Mouse (Mus musculus) kidney, postnatal 36 days (tissue): Measurements from ENCODE around the gene D630036H23Rik.
"Not testable (repeated sequence)": the region's sequence is repeated elsewhere in the genome, so short reads cannot be mapped to it uniquely, and the experiment has no call there.

ENCODE experiments used
- DNase-seq, 2 experiments: peaks; one replicate each; pipeline ENCODE4 v3.0.0; 2021 to 2022; ENCODE audit warnings: mixed read lengths in 2 of 2

The D630036H23Rik gene

DNA sequence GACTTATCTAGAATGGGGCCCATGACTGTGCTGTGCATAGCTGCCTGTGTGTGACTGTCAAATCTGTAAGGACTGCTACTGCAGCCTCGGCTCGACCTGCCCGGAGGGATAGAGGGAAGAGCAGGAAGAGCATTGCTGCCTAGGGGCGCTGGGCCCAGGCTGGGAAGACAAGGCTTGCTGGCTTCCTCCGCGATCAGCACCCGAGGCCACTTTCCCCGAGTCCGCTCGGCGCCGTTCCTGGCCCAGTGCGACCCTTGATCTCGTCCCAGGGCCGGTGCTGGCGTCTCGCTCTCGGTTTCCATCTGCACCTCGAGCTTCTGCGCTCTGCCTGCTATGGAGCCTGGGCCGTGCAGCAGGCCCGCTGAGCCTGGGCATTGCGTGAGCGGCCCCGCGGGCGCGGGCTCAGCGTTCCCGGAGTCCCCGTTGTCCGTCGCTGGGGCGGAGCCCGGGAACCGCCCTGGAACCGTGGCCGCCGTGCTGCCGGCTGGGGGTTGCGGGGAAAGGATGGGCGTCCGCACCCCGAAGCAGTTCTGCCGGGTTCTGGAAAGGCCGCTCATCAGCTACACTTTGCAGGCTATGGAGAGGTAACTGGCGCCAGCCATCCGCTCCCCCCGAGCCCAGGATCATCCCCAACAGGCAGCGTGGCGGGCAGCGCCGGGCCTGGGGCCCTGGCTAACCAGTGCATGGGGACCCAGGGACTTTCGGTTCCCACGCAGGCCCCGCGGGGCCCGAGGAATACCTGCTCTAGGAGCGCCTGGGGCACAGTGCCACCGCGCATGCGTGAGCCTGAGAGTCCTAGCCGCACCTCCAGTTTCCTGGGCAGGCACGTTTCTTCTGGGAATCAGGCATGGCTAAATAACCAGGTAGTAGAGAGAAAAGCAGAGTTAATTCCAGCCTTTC lies at the start of gene D630036H23Rik, which contains the start of gene Ispd:
TSS of gene D630036H23Rik (minus strand) at position 741 of the 900 bp plus-strand sequence.
TSS of gene Ispd (plus strand) at position 10 of the 900 bp plus-strand sequence.
- DNase-seq, result peak; percentile 93 to 94

GRCm38 (mm10) chr12:36426163-36427045 lies 44.4 kb upstream of the D630036H23Rik start:
- peak; percentile 5 to 10 for DNase-seq

- DNase-seq, result no peak
Measured at GRCm38 (mm10) chr12:36425258-36425657, 43.3 kb upstream of the D630036H23Rik start.

GRCm38 (mm10) chr12:36423677-36424076 lies 41.7 kb upstream of the D630036H23Rik start:
- DNase-seq, result peak; percentile 42 to 59

GRCm38 (mm10) chr12:36395115-36395514 lies 13.1 kb upstream of the D630036H23Rik start:
- no peak for DNase-seq

GRCm38 (mm10) chr12:36386991-36387390 lies 5.0 kb upstream of the D630036H23Rik start:
- no peak for DNase-seq

GRCm38 (mm10) chr12:36385386-36385785 lies 3.4 kb upstream of the D630036H23Rik start:
- no peak for DNase-seq

- DNase-seq, result peak in 1 of 2 experiments; percentile 7
Measured at GRCm38 (mm10) chr12:36380806-36381205, 1.2 kb downstream of the D630036H23Rik start.

GRCm38 (mm10) chr12:36380254-36380653 lies 1.7 kb downstream of the D630036H23Rik start:
- DNase-seq, result no peak

- DNase-seq, result not testable (repeated sequence)
Measured at GRCm38 (mm10) chr12:36376391-36376790, 5.6 kb downstream of the D630036H23Rik start.

GRCm38 (mm10) chr12:36373237-36373998 lies 8.6 kb downstream of the D630036H23Rik start:
- no peak for DNase-seq

GRCm38 (mm10) chr12:36364013-36364412 lies 18.0 kb downstream of the D630036H23Rik start:
- DNase-seq, result no peak

DNA sequence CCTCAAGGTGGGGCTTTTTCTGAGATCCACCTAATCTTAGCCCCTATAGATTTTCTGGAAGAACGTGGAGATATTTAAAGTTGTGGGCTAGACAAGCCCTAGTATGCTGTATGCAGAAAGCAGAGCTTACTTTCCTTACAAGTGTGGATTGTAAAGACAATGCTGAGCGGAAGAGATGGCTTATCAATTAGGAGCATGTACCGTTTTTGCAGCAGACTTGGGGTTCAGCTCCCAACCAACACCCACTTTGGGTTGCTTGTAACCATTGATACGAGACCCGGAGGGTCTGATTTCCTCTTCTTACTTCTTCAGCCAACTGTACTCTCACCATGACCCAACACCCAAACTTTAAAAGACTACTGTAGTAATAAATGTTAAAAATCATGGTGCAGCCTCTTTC lies 21.3 kb downstream of the D630036H23Rik start:
- no peak for DNase-seq

GRCm38 (mm10) chr12:36360064-36360463 lies 21.9 kb downstream of the D630036H23Rik start:
- DNase-seq, result no peak

- DNase-seq, result no peak
Measured at GRCm38 (mm10) chr12:36344131-36344530, 37.9 kb downstream of the D630036H23Rik start.

GRCm38 (mm10) chr12:36333837-36334281 lies 48.1 kb downstream of the D630036H23Rik start:
- no peak for DNase-seq

- no peak for DNase-seq
Measured at GRCm38 (mm10) chr12:36332676-36333075, 49.3 kb downstream of the D630036H23Rik start.
